Mouse (Mus musculus) megakaryocyte, embryonic 14.5 days (primary cell): ENCODE results near the gene Map2k7.

ENCODE experiments used
- FLI1 ChIP-seq: IDR thresholded peaks from 2 replicates; pipeline ENCODE4 v1.6.1; 2012; ENCODE audit warnings: low read length, inconsistent platforms, mixed read lengths
- GATA1 ChIP-seq: IDR thresholded peaks from 3 replicates; pipeline ENCODE4 v1.6.1; 2012; ENCODE audit warnings: mixed read lengths, low read length, inconsistent platforms, borderline replicate concordance

GRCm38 (mm10) chr8:4247241-4247640 lies 8.7 kb downstream of the Map2k7 start:
- TF ChIP-seq GATA1 (no peak), FLI1 (no peak)
